Mouse (Mus musculus): ENCODE measurements around the gene Kcnk3. TPM values are rescaled to one million over a fixed set of nuclear protein-coding genes. Genes with fewer than 3 reads are reported as not detected.

The Kcnk3 gene
- polyA plus RNA-seq, 1 experiment, result not detected

DNA sequence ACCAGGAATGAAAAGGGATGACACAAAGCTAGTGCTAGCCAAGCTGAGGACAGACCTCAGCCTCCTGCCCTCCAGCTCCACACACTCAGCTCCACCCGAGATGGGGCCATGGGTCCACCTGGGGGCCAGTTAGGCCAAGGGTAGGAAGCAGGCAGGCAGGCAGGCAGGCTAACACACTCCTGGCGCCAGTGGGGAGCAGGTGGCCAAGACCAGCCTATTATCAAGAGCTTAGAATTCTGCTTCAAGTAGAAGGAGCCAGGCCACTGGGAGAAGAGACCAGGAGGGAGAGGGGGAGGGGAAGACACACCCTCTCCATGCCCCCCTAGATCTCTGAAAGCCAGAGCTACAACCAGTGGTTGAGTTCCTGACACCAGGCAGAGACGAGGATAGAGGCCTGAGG lies 28.7 kb downstream of the Kcnk3 start:
- H3K9me3 ChIP-seq (replicated peaks; ENCODE audit: control insufficient read depth, insufficient read depth, low read length, poor library complexity, severe bottlenecking), result no peaks in the 10 kb centered on the region
- H3K9ac ChIP-seq (ENCODE audit: low read depth, poor library complexity, severe bottlenecking), result no peak overlapping the region
- no peaks in the 10 kb centered on the region for H3K36me3 ChIP-seq (ENCODE audit: control insufficient read depth, insufficient read depth, low read length, poor library complexity, severe bottlenecking)
- no peak for TF ChIP-seq EP300 (IDR thresholded peaks at IDR 0.05; ENCODE audit: insufficient read depth, low read depth, low read length)
- TF ChIP-seq CTCF (IDR thresholded peaks at IDR 0.05; ENCODE audit: low read depth, low read length), result no peak
- no peak for TF ChIP-seq POLR2A (IDR thresholded peaks at IDR 0.05; ENCODE audit: insufficient read depth, low read length)
- no peaks in the 10 kb centered on the region for H3K27me3 ChIP-seq (ENCODE audit: control insufficient read depth, insufficient read depth, low read length, poor library complexity, severe bottlenecking)
- H3K4me1 ChIP-seq (ENCODE audit: control insufficient read depth, insufficient read depth, low read length), result peaks cover 9% of the 10 kb centered on the region
- no peak overlapping the region for H3K27ac ChIP-seq (ENCODE audit: insufficient read depth, low read length)
- H3K4me3 ChIP-seq (ENCODE audit: low read depth, low read length), result no peak overlapping the region

DNA sequence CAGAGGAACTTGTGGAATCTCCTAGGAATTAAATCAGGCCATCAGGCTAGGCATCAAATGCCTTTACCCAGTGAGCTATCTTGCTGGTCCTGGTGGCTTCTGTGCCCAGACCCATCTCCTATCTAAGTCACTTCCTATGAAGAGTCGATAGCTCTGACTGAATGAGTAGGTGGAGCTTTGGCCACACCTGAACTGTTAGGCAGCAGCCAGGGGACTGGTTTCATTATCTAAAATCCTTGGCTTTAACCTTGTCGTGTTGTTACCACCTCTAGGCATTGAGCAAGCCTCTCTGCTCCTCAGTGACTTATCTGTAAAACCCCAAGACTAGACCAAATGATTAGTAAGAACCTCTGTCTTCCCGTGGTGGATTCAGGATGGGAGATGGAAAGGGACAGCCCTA lies 29.4 kb downstream of the Kcnk3 start:
- TF ChIP-seq EP300 (IDR thresholded peaks at IDR 0.05; ENCODE audit: insufficient read depth, low read depth, low read length), result no peak
- TF ChIP-seq POLR2A (IDR thresholded peaks at IDR 0.05; ENCODE audit: insufficient read depth, low read length), result no peak
- no peak for TF ChIP-seq CTCF (IDR thresholded peaks at IDR 0.05; ENCODE audit: low read depth, low read length)
- H3K27ac ChIP-seq (ENCODE audit: insufficient read depth, low read length), result peak overlapping the region; percentile 56
- H3K4me1 ChIP-seq (ENCODE audit: control insufficient read depth, insufficient read depth, low read length), result peaks cover 6% of the 10 kb centered on the region
- H3K9me3 ChIP-seq (replicated peaks; ENCODE audit: control insufficient read depth, insufficient read depth, low read length, poor library complexity, severe bottlenecking), result no peaks in the 10 kb centered on the region
- H3K9ac ChIP-seq (ENCODE audit: low read depth, poor library complexity, severe bottlenecking), result no peak overlapping the region
- no peaks in the 10 kb centered on the region for H3K27me3 ChIP-seq (ENCODE audit: control insufficient read depth, insufficient read depth, low read length, poor library complexity, severe bottlenecking)
- H3K4me3 ChIP-seq (ENCODE audit: low read depth, low read length), result no peak overlapping the region
- no peaks in the 10 kb centered on the region for H3K36me3 ChIP-seq (ENCODE audit: control insufficient read depth, insufficient read depth, low read length, poor library complexity, severe bottlenecking)

DNA sequence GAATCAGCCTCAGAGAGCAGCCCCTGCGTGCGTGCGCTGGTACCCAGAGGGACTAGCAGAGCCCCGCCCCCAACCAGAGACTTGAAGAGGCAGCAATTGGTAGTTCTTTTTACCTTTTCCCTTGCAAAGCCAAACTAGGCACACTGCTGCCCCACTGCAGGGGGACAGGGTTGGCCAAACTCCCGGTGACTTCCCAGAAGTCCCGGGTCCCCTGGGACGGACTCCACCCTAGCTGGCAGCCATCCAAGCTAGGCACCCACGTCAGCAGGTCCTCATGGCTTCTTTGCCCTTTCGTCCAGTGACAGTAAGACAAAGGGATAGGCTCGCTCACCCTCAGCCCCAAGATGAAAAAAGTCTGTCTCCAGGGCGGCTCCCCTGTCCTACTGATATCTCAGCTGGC lies 29.9 kb downstream of the Kcnk3 start:
- TF ChIP-seq EP300 (IDR thresholded peaks at IDR 0.05; ENCODE audit: insufficient read depth, low read depth, low read length) (no peak), POLR2A (IDR thresholded peaks at IDR 0.05; ENCODE audit: insufficient read depth, low read length) (no peak), CTCF (IDR thresholded peaks at IDR 0.05; ENCODE audit: low read depth, low read length) (no peak)
- Histone ChIP-seq H3K27me3 (ENCODE audit: control insufficient read depth, insufficient read depth, low read length, poor library complexity, severe bottlenecking) (no peaks in the 10 kb centered on the region), H3K4me1 (ENCODE audit: control insufficient read depth, insufficient read depth, low read length) (peaks cover 6% of the 10 kb centered on the region), H3K36me3 (ENCODE audit: control insufficient read depth, insufficient read depth, low read length, poor library complexity, severe bottlenecking) (no peaks in the 10 kb centered on the region), H3K9me3 (replicated peaks; ENCODE audit: control insufficient read depth, insufficient read depth, low read length, poor library complexity, severe bottlenecking) (no peaks in the 10 kb centered on the region), H3K4me3 (ENCODE audit: low read depth, low read length) (no peak overlapping the region), H3K27ac (ENCODE audit: insufficient read depth, low read length) (peak overlapping the region; percentile 56), H3K9ac (ENCODE audit: low read depth, poor library complexity, severe bottlenecking) (no peak overlapping the region)

DNA sequence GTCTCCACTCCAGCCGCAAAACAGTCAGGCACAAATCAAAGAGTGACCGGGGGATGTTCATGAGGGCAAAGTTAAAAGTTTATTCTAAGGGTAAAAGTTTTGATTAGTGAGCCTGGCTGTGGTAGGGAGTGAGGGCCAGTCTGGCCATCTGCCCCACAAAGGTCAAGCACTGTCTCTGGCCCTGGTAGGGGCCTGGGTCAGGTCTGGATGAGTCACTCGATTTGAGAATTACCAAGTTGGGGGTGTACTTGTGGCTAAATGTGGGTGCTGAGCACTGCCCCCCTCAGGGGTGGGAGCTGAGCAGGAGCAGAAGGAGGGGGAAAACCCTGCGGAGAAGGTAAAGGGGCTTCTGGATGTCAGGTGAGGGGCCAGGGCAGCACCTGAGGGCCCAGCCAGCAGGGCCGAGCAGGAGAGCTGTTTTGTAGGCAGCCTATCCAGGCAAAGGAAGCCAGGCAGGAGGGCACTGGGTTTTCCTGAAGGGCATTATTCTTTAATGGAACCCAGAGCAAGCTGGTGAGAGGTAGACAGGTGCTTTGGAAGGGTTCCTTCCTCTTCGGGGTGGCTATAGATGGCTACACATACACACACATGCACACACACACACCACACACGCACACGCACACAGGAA lies 30.5 kb downstream of the Kcnk3 start:
- Histone ChIP-seq H3K9ac (ENCODE audit: low read depth, poor library complexity, severe bottlenecking) (no peak overlapping the region), H3K4me1 (ENCODE audit: control insufficient read depth, insufficient read depth, low read length) (peaks cover 6% of the 10 kb centered on the region), H3K27me3 (ENCODE audit: control insufficient read depth, insufficient read depth, low read length, poor library complexity, severe bottlenecking) (no peaks in the 10 kb centered on the region; the same call in 1 of the 2 replicates), H3K9me3 (replicated peaks; ENCODE audit: control insufficient read depth, insufficient read depth, low read length, poor library complexity, severe bottlenecking) (no peaks in the 10 kb centered on the region), H3K36me3 (ENCODE audit: control insufficient read depth, insufficient read depth, low read length, poor library complexity, severe bottlenecking) (no peaks in the 10 kb centered on the region), H3K4me3 (ENCODE audit: low read depth, low read length) (no peak overlapping the region), H3K27ac (ENCODE audit: insufficient read depth, low read length) (no peak overlapping the region)
- TF ChIP-seq EP300 (IDR thresholded peaks at IDR 0.05; ENCODE audit: insufficient read depth, low read depth, low read length) (no peak), CTCF (IDR thresholded peaks at IDR 0.05; ENCODE audit: low read depth, low read length) (no peak), POLR2A (IDR thresholded peaks at IDR 0.05; ENCODE audit: insufficient read depth, low read length) (no peak)

DNA sequence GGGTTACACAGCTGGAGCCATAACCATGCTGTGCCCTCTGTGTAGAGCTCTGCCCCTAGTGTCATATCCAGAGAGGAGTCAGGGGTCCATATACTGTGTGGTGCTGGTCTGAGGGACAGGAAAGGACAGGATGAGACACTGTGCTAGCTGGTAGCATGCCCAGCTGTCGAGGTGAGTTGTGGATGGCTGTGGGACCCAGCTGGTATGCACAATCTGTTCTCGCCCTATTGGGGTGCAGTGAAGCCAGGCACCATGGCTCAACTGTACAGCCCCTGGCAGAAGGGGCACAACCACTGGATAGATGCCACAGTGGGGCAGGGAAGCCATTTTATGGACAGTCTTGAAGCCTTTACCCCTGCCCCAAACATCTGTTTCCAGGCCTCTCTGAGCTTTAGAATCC lies 31.2 kb downstream of the Kcnk3 start:
- Histone ChIP-seq H3K27me3 (ENCODE audit: control insufficient read depth, insufficient read depth, low read length, poor library complexity, severe bottlenecking) (no peaks in the 10 kb centered on the region; the same call in 1 of the 2 replicates), H3K9ac (ENCODE audit: low read depth, poor library complexity, severe bottlenecking) (no peak overlapping the region)

DNA sequence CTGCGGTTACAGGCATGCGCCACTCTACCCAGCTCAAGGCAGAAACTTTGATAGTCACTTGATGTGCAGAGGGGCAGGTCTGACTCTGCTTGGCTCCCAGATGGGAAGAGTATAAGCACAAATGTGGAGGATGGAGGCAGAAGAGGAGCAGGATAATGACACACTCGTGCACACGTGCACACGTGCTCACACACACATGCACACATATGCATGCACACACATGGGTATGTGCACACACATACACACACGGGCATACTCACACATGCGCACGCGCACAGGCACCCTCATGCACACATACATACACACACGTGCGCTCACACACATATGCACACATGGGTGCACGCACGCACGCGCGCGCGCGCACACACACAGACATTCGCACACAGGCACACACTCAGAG lies 32.6 kb downstream of the Kcnk3 start:
- H3K9me3 ChIP-seq (replicated peaks; ENCODE audit: control insufficient read depth, insufficient read depth, low read length, poor library complexity, severe bottlenecking), result no peaks in the 10 kb centered on the region
- H3K9ac ChIP-seq (ENCODE audit: low read depth, poor library complexity, severe bottlenecking), result no peak overlapping the region
- no peak overlapping the region for H3K27ac ChIP-seq (ENCODE audit: insufficient read depth, low read length)
- no peaks in the 10 kb centered on the region for H3K36me3 ChIP-seq (ENCODE audit: control insufficient read depth, insufficient read depth, low read length, poor library complexity, severe bottlenecking)
- H3K27me3 ChIP-seq (ENCODE audit: control insufficient read depth, insufficient read depth, low read length, poor library complexity, severe bottlenecking), result no peaks in the 10 kb centered on the region; the same call in 1 of the 2 replicates
- peaks cover 2% of the 10 kb centered on the region for H3K4me1 ChIP-seq (ENCODE audit: control insufficient read depth, insufficient read depth, low read length)
- no peak for TF ChIP-seq EP300 (IDR thresholded peaks at IDR 0.05; ENCODE audit: insufficient read depth, low read depth, low read length)
- no peak for TF ChIP-seq POLR2A (IDR thresholded peaks at IDR 0.05; ENCODE audit: insufficient read depth, low read length)
- no peak for TF ChIP-seq CTCF (IDR thresholded peaks at IDR 0.05; ENCODE audit: low read depth, low read length)
- no peak overlapping the region for H3K4me3 ChIP-seq (ENCODE audit: low read depth, low read length)

More for the DNA sequence above, 31.2 kb downstream of the Kcnk3 start:
- TF ChIP-seq POLR2A (IDR thresholded peaks at IDR 0.05; ENCODE audit: insufficient read depth, low read length) (no peak), EP300 (IDR thresholded peaks at IDR 0.05; ENCODE audit: insufficient read depth, low read depth, low read length) (no peak), CTCF (IDR thresholded peaks at IDR 0.05; ENCODE audit: low read depth, low read length) (no peak)
- no peak overlapping the region for H3K27ac ChIP-seq (ENCODE audit: insufficient read depth, low read length)
- H3K9me3 ChIP-seq (replicated peaks; ENCODE audit: control insufficient read depth, insufficient read depth, low read length, poor library complexity, severe bottlenecking), result no peaks in the 10 kb centered on the region
- no peaks in the 10 kb centered on the region for H3K36me3 ChIP-seq (ENCODE audit: control insufficient read depth, insufficient read depth, low read length, poor library complexity, severe bottlenecking)
- H3K4me1 ChIP-seq (ENCODE audit: control insufficient read depth, insufficient read depth, low read length), result peaks cover 6% of the 10 kb centered on the region
- no peak overlapping the region for H3K4me3 ChIP-seq (ENCODE audit: low read depth, low read length)

Measured in ES-Bruce4 (cell line).